Mouse (Mus musculus) forebrain, embryonic 11.5 days (tissue): ENCODE measurements at regions not wholly inside any gene's neighbourhood (a gene's known extent, or its start where the extent isn't known, plus 50 kb on each side); places are given as distances from the start of the nearest gene placed in this dataset.

ENCODE experiments used
- ATAC-seq: fragments of 200-750 bp; cut with Nextera tagmentation; replicated peaks from 2 replicates; pipeline ENCODE4 v1.8.0; 2017; ENCODE audit warnings: moderate TSS enrichment; ENCODE audit not compliant: low FRiP score
- DNase-seq: peaks from one replicate; pipeline ENCODE4 v3.0.0-alpha.2; 2017; ENCODE audit warnings: low spot score
- H3K27ac ChIP-seq: fragments of 300-500 bp; sonication (generic); 2 replicates; pipeline ENCODE4 v1.5.1; 2014; ENCODE audit warnings: low read depth, low read length
- H3K27me3 ChIP-seq: fragments of 300-500 bp; sonication (generic); 2 replicates; pipeline ENCODE4 v1.6.1; 2014; ENCODE audit warnings: mild to moderate bottlenecking, low read length, mixed read lengths; ENCODE audit not compliant: control insufficient read depth, insufficient read depth
- H3K36me3 ChIP-seq: fragments of 300-500 bp; sonication (generic); 2 replicates; pipeline ENCODE4 v1.6.1; 2014; ENCODE audit warnings: mild to moderate bottlenecking, low read length, moderate library complexity, mixed read lengths; ENCODE audit not compliant: control insufficient read depth, insufficient read depth
- H3K4me1 ChIP-seq: fragments of 300-500 bp; sonication (generic); replicated peaks from 2 replicates; pipeline ENCODE4 v1.6.1; 2014; ENCODE audit warnings: low read length, mixed read lengths; ENCODE audit not compliant: control insufficient read depth, insufficient read depth
- H3K4me2 ChIP-seq: fragments of 300-500 bp; sonication (generic); 2 replicates; pipeline ENCODE4 v1.6.1; 2014; ENCODE audit warnings: low read depth, mild to moderate bottlenecking, low read length, moderate library complexity, mixed read lengths; ENCODE audit not compliant: severe bottlenecking
- H3K4me3 ChIP-seq: fragments of 300-500 bp; sonication (generic); 2 replicates; pipeline ENCODE4 v1.5.1; 2014; ENCODE audit warnings: low read depth, low read length
- H3K9ac ChIP-seq: fragments of 300-500 bp; sonication (generic); 2 replicates; pipeline ENCODE4 v1.6.1; 2014; ENCODE audit warnings: low read length
- H3K9me3 ChIP-seq: fragments of 300-500 bp; sonication (generic); 2 replicates; pipeline ENCODE4 v1.6.1; 2016; ENCODE audit warnings: low read length, mixed read lengths; ENCODE audit not compliant: control insufficient read depth
- WGBS: fragments of 180-500 bp; shearing (Covaris S2); extraction: QIAGEN DNeasy Blood & Tissue Kit; methylation state at CpG from one replicate; pipeline ENCODE4 v1.1.7; 2014; 5-methylcytosine and 5-hydroxymethylcytosine counted together

DNA sequence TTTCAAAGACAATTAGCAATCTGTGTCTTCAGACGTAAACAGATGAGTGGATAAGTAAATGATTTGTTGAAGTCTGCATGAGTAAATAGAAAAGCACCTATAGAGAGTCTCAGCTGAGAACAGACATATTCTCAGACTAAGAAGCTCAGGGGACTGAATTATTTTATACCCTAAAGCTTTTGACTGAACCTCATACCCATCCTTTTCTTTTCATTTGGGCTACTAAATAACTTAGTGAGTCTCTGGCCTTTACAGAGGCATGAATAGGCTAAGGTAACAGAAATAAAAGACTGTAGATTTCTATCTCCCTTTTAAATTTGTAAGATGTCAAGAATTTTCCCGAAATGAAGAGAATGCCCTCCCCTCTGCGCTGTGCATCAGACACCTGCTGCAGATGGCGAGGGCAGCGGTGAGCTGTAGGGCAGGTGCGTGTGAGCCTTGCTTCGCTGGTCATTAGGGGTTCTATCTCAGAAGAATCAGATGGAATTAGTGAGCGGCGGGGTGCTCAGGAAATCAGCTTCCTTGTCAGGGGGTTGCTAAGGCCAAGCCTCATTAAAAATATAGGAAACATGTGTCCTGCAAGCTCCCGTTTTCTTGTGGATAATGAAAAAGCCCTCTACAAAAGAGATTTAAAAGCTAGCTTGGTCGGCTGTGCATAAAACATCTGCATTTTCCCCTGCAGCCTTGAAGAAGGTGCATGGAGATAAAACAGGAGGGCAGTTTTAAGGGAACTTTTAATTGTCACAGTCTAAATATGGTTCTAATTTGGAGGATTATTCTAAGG, 107.0 kb upstream of the Arhgap24 start:
- no peak overlapping the region for H3K4me2 ChIP-seq
- no peaks in the 10 kb centered on the region for H3K9me3 ChIP-seq
- 42% methylated on average over 11 of the region's 11 CpGs for WGBS
- no peaks in the 10 kb centered on the region for H3K4me1 ChIP-seq
- H3K4me3 ChIP-seq: no peak overlapping the region
- no peaks in the 10 kb centered on the region for H3K27me3 ChIP-seq
- ATAC-seq (peak; percentile 26), DNase-seq (no peak)
- no peak overlapping the region for H3K27ac ChIP-seq
- H3K9ac ChIP-seq: no peak overlapping the region
- no peaks in the 10 kb centered on the region for H3K36me3 ChIP-seq

DNA sequence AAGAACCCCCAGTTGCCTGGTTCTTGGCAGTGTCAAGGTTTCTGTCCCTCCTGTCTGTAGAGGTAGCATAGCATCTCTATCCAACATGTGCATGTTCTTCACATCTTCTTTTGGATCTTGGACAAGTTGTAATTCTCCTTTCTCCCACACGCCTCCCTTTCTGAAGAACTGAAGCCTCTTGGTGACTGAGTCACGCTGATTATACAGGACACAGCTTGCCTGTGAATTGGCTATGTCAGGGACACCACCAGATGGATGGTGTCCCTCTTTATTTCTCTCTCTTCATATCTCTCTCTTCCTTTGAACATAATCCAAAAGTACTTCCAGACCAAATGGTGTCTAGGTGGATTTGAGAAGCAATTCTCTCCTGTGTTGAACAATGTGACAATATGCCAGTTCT, 105.9 kb upstream of the Arhgap24 start:
- DNase-seq: no peak
- no peaks in the 10 kb centered on the region for H3K4me1 ChIP-seq
- no peaks in the 10 kb centered on the region for H3K9me3 ChIP-seq
- no peaks in the 10 kb centered on the region for H3K27me3 ChIP-seq
- H3K9ac ChIP-seq: no peak overlapping the region
- no peak overlapping the region for H3K4me2 ChIP-seq
- H3K36me3 ChIP-seq: no peaks in the 10 kb centered on the region
- 93% methylated on average over 2 of the region's 2 CpGs for WGBS
- ATAC-seq: no peak
- no peak overlapping the region for H3K27ac ChIP-seq
- no peak overlapping the region for H3K4me3 ChIP-seq

DNA sequence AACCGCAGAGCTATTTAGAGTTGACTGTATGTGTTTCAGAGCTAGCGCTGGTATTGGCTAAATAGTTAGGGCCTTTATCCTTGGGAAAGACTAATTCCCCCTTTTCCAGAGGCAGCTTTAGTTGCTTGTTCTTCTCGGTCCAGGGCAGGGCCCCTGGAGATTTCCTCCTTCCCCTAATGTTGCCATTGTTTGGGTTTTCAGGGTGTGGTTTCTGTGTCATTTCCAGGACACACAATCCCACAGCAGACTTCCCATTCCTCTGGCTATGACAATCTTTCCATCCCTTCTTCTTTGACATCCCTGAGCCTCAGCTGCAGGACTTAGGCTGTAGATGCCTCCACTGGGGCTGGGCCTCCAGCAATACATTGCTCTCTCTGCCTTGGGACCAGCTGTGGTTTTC, 87.2 kb upstream of the Arhgap24 start:
- no peak overlapping the region for H3K9ac ChIP-seq
- H3K4me1 ChIP-seq: no peaks in the 10 kb centered on the region
- DNase-seq (no peak), ATAC-seq (no peak)
- no peak overlapping the region for H3K4me3 ChIP-seq
- 83% methylated on average over 3 of the region's 3 CpGs for WGBS
- no peaks in the 10 kb centered on the region for H3K36me3 ChIP-seq
- H3K9me3 ChIP-seq: no peaks in the 10 kb centered on the region
- no peak overlapping the region for H3K27ac ChIP-seq
- H3K27me3 ChIP-seq: no peaks in the 10 kb centered on the region
- no peak overlapping the region for H3K4me2 ChIP-seq

DNA sequence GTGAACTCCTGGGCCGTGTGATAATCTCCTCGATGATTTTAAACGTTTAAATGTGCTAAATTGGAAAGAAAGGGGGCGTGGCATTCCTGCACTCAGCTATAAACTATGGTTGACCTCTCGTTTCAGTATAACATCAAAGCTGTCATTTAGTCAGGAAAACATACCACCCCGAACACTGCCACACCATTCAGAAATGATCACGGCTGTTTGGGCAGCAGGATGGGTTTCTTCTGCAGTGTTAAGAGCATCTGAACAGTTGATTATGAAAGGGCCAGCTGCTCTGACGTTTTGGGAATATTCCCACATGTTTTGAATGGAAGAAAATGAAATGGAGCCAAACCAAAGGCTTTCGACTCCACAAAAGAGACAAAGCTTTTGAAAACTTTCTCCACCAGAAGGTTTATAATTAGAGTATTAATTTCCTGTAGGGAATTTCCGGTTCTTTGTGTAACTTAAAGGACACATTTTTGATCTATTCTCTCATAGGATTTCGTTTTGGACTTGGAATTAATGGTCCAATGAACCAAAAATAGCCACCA, 85.5 kb upstream of the Arhgap24 start:
- H3K9me3 ChIP-seq: no peaks in the 10 kb centered on the region
- ATAC-seq: no peak
- no peaks in the 10 kb centered on the region for H3K36me3 ChIP-seq
- H3K4me3 ChIP-seq: no peak overlapping the region
- DNase-seq: no peak
- WGBS: 60% methylated on average over 11 of the region's 11 CpGs
- no peaks in the 10 kb centered on the region for H3K4me1 ChIP-seq
- no peak overlapping the region for H3K4me2 ChIP-seq
- no peak overlapping the region for H3K9ac ChIP-seq
- no peak overlapping the region for H3K27ac ChIP-seq
- H3K27me3 ChIP-seq: no peaks in the 10 kb centered on the region

DNA sequence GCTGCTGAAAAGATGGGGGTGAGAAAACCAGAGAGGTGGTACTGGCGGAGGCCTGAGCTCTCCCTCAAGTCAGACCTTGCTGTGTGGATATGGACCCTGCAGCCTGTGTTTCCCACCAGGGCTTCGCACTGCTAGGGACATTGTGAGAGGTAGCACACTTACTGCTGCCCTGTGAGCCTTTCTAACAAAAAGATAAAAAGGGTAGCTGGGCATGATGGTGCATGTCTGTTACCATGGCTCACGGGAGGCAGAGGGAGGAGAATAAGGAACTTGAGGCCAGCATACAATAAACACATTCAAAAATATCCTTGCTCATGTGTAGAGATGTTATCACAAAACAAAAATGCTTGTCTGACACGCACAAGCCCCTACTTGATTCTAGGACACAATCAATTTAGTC, 82.2 kb upstream of the Arhgap24 start:
- Histone ChIP-seq H3K4me1 (no peaks in the 10 kb centered on the region), H3K27ac (no peak overlapping the region), H3K4me3 (no peak overlapping the region), H3K4me2 (no peak overlapping the region), H3K9ac (no peak overlapping the region), H3K36me3 (no peaks in the 10 kb centered on the region), H3K27me3 (no peaks in the 10 kb centered on the region), H3K9me3 (no peaks in the 10 kb centered on the region)
- 86% methylated on average over 4 of the region's 4 CpGs for WGBS
- DNase-seq: no peak
- ATAC-seq: no peak

DNA sequence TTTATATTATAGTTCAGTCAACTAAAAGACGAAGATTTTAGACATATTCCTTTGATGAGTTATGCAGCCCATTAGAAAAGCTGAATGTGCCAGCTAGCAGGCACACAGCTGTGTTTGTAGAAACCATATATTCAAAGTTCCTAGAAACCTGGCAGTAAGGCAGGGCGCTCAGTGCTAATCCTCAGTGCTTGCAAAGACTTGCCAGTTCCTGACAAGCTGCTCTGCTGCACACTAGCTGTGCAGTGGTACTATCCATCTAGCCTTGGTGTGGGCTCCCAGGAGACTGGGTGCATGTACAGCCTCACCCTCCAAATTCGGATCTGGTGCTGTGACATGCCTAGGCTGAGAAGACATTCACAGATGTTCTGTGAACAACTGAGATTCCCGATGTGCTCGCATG, 63.5 kb upstream of the Arhgap24 start:
- H3K27ac ChIP-seq: no peak overlapping the region
- no peak overlapping the region for H3K4me2 ChIP-seq
- DNase-seq (no peak), ATAC-seq (no peak)
- H3K4me1 ChIP-seq: no peaks in the 10 kb centered on the region
- H3K9ac ChIP-seq: no peak overlapping the region
- no peaks in the 10 kb centered on the region for H3K36me3 ChIP-seq
- H3K4me3 ChIP-seq: no peak overlapping the region
- 89% methylated on average over 5 of the region's 5 CpGs for WGBS
- H3K9me3 ChIP-seq: no peaks in the 10 kb centered on the region
- no peaks in the 10 kb centered on the region for H3K27me3 ChIP-seq

DNA sequence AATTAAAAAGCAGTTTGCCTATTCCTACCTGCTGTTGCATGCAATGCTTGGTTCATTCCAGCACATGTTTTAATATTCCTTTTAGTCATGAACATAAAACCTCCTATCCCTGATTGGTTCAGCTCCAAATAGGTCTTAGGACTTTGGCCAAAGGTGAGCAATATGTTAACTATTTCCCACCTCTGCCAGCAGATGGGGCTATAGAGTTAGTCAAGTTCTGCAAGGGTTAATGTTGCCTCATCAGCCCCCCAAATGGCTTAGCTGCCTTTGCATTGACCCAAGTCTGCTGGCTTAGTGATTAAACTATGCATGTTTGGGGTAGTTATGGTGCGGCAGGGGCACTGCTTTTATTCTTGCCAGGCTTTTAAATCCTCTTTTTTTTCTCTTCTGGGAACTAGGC, 62.1 kb upstream of the Arhgap24 start:
- Histone ChIP-seq H3K4me2 (no peak overlapping the region), H3K27me3 (no peaks in the 10 kb centered on the region), H3K36me3 (no peaks in the 10 kb centered on the region), H3K4me3 (no peak overlapping the region), H3K9me3 (no peaks in the 10 kb centered on the region), H3K4me1 (no peaks in the 10 kb centered on the region), H3K27ac (no peak overlapping the region), H3K9ac (no peak overlapping the region)
- ATAC-seq (0 out of 2 replicates have a peak, but pooled peaks have one; percentile 33), DNase-seq (no peak)
- 36% methylated on average over 1 of the region's 1 CpGs for WGBS

DNA sequence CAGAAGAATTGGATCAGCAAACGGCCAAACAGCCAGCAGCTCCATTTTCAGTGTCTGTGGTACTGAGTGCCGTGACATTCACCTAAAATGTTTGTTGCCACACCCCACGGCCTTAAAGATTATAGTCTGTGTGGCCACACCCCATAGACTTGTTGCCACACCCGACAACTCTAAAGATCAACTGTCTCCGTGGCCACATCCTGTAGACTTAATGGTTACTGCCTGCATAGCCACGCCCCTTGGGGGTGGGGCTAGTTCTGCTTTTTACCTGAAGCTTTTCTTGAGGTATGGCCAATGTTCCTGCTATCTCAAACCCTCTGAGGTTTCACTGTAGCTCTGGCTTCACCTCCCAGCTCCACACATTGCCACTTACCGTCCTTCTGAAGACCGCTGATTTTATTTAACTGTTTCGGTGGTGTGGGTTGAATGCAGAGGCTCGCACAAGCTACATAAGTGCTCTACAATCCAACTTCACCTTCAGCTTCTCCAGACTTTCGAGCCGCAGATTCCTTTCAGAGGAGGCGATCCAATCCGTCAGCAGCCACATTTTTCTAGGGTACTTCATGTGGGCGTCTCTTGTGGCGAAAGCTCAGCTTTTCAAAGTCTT, 56.5 kb upstream of the Arhgap24 start:
- H3K27me3 ChIP-seq: no peaks in the 10 kb centered on the region
- H3K4me3 ChIP-seq: no peak overlapping the region
- no peak for DNase-seq
- H3K9me3 ChIP-seq: no peaks in the 10 kb centered on the region
- no peak overlapping the region for H3K4me2 ChIP-seq
- H3K4me1 ChIP-seq: no peaks in the 10 kb centered on the region
- no peak overlapping the region for H3K9ac ChIP-seq
- no peaks in the 10 kb centered on the region for H3K36me3 ChIP-seq
- ATAC-seq: no peak
- 90% methylated on average over 16 of the region's 16 CpGs for WGBS
- H3K27ac ChIP-seq: no peak overlapping the region

DNA sequence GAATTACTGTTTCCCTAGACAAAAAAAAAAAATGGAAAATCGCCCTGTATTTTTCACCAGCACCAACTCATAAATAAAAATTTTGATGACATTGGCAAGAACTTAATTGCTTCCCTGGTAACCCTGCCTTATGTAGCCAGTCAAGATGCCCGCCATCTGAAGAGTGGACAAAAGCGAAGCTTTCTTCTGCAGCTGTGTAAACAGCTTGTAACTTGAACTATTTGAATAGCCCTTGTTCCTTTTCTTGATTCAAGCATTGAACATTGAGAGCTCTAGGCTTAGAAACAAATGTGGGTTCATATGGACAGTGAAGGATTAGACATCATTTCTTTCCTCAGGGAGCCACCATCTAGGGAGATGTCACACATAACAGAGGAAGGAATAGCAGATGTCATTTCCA, 52.9 kb upstream of the Arhgap24 start:
- H3K9ac ChIP-seq: no peak overlapping the region
- no peak overlapping the region for H3K4me3 ChIP-seq
- ATAC-seq (no peak), DNase-seq (no peak)
- WGBS: 82% methylated on average over 3 of the region's 3 CpGs
- no peaks in the 10 kb centered on the region for H3K36me3 ChIP-seq
- H3K4me2 ChIP-seq: no peak overlapping the region
- H3K4me1 ChIP-seq: no peaks in the 10 kb centered on the region
- H3K9me3 ChIP-seq: no peaks in the 10 kb centered on the region
- H3K27ac ChIP-seq: no peak overlapping the region
- H3K27me3 ChIP-seq: no peaks in the 10 kb centered on the region
